Mouse (Mus musculus) heart, embryonic 16.5 days (tissue): ENCODE data around the gene Nudt6. TPM values are rescaled to one million over a fixed set of nuclear protein-coding genes. Genes with fewer than 3 reads are reported as not detected.

Source experiments
- ATAC-seq: fragments of 200-750 bp; cut with Nextera tagmentation; replicated peaks from 2 replicates; pipeline ENCODE4 v1.8.0; 2017; ENCODE audit warnings: moderate number of reproducible peaks; ENCODE audit not compliant: insufficient read depth, low FRiP score; ENCODE audit errors: extremely low read depth
- H3K27ac ChIP-seq: fragments of 300-500 bp; sonication (generic); 2 replicates; pipeline ENCODE4 v1.5.1; 2014; ENCODE audit warnings: mild to moderate bottlenecking, low read length, control low read depth, moderate library complexity
- H3K27me3 ChIP-seq: fragments of 300-500 bp; sonication (generic); 2 replicates; pipeline ENCODE4 v1.6.1; 2014; ENCODE audit warnings: low read length, mixed read lengths; ENCODE audit not compliant: control insufficient read depth, insufficient read depth
- H3K36me3 ChIP-seq: fragments of 300-500 bp; sonication (generic); 2 replicates; pipeline ENCODE4 v1.6.1; 2014; ENCODE audit not compliant: control insufficient read depth, insufficient read depth
- H3K4me1 ChIP-seq: fragments of 300-500 bp; sonication (generic); 2 replicates; pipeline ENCODE4 v1.6.1; 2014; ENCODE audit warnings: low read length, mixed read lengths; ENCODE audit not compliant: control insufficient read depth, insufficient read depth
- H3K4me2 ChIP-seq: fragments of 300-500 bp; sonication (generic); 2 replicates; pipeline ENCODE4 v1.6.1; 2014; ENCODE audit warnings: low read depth, mild to moderate bottlenecking, control low read depth, low read length
- H3K4me3 ChIP-seq: fragments of 300-500 bp; sonication (generic); 2 replicates; pipeline ENCODE4 v1.5.1; 2014; ENCODE audit warnings: mild to moderate bottlenecking, control low read depth, low read length
- H3K9ac ChIP-seq: fragments of 300-500 bp; sonication (generic); 2 replicates; pipeline ENCODE4 v1.6.1; 2014; ENCODE audit warnings: low read length, control low read depth
- H3K9me3 ChIP-seq: fragments of 300-500 bp; sonication (generic); replicated peaks from 2 replicates; pipeline ENCODE4 v1.6.1; 2016; ENCODE audit warnings: low read length; ENCODE audit not compliant: control insufficient read depth
- WGBS: fragments of 180-500 bp; shearing (Covaris S2); extraction: QIAGEN DNeasy Blood & Tissue Kit; methylation state at CpG from one replicate; pipeline ENCODE4 v1.1.7; 2014; 5-methylcytosine and 5-hydroxymethylcytosine counted together
- polyA plus RNA-seq: library from polyadenylated mRNA; unstranded; fragments of >200 nt; fragmentation: Nextera tagmentation; extraction: Ambion mirVana; gene quantifications from 2 replicates; pipeline ENCODE4 v1.2.1, GENCODE M21; 2015

The Nudt6 gene
- polyA plus RNA-seq: 13.8 and 14.7 TPM in 2 replicates

GRCm38 (mm10) chr3:37420072-37420471 lies at the start of gene Nudt6:
Gene Nudt6 (minus strand): TSS chr3:37420211.
- Histone ChIP-seq H3K9me3 (no peaks in the 10 kb centered on the region), H3K27me3 (no peaks in the 10 kb centered on the region), H3K36me3 (no peaks in the 10 kb centered on the region), H3K9ac (peak within 1 kb of the TSS; percentile 91), H3K4me1 (peaks cover 18% of the 10 kb centered on the region), H3K27ac (peak within 1 kb of the TSS; percentile 97), H3K4me2 (peak within 1 kb of the TSS; percentile 96), H3K4me3 (peak within 1 kb of the TSS; percentile 96)
- ATAC-seq: peak; percentile 80
- WGBS: under 1% methylated on average over 50 of the region's 50 CpGs

DNA sequence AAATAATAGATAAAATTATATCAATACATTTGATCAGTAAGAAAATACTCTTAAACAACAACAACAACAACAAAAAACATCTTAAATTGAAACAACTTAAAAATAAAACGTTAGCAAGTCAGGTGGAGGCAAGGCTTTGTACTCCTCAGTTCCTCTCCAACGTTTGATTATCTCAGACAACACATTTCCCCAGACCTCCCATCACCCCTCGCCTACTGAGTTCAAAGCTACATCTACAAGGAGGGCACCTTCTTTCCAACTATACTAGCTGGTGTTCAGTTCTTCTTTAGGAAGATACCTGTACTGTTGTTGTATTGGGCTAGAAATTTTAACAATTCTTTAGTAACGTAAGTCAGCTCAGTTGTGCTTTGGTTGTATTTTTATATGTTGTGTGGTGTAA lies 49.3 kb upstream of the Nudt6 start:
- H3K27ac ChIP-seq: no peak overlapping the region
- H3K36me3 ChIP-seq: no peaks in the 10 kb centered on the region
- no peaks in the 10 kb centered on the region for H3K27me3 ChIP-seq
- no peak for ATAC-seq
- H3K4me2 ChIP-seq: no peak overlapping the region
- 78% methylated on average over 4 of the region's 4 CpGs for WGBS
- H3K4me1 ChIP-seq: no peaks in the 10 kb centered on the region
- no peak overlapping the region for H3K4me3 ChIP-seq
- H3K9me3 ChIP-seq: no peaks in the 10 kb centered on the region
- no peak overlapping the region for H3K9ac ChIP-seq

- no peak overlapping the region for H3K27ac ChIP-seq
- H3K4me1 ChIP-seq: no peaks in the 10 kb centered on the region
- 88% methylated on average over 2 of the region's 2 CpGs for WGBS
- ATAC-seq: no peak
- H3K27me3 ChIP-seq: no peaks in the 10 kb centered on the region
- no peak overlapping the region for H3K4me3 ChIP-seq
- no peaks in the 10 kb centered on the region for H3K36me3 ChIP-seq
- H3K9ac ChIP-seq: no peak overlapping the region
- H3K9me3 ChIP-seq: no peaks in the 10 kb centered on the region
- no peak overlapping the region for H3K4me2 ChIP-seq
These were observed 48.2 kb upstream of the Nudt6 start for GRCm38 (mm10) chr3:37468170-37468569.

DNA sequence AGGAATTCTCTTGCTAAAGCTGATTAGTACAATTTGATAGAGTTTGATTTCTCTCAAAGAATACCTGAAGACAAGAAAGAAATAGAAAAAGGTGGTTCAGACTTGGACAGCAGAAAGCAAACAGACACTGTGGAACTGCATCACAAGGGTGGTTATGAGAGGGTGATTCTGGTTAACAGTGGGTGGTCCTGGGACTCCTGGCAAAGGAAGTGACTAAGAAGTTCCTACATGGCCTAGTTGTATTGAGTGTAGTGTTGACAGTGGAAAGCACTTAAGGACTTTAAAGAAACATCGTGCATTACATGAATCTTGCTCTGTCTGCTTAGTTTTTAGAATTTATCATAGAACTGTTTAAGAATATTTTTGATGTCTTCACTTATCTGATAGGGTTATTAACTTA lies 36.0 kb upstream of the Nudt6 start:
- H3K27ac ChIP-seq: no peak overlapping the region
- H3K4me1 ChIP-seq: no peaks in the 10 kb centered on the region
- 68% methylated on average over 1 of the region's 1 CpGs for WGBS
- H3K9ac ChIP-seq: no peak overlapping the region
- no peaks in the 10 kb centered on the region for H3K9me3 ChIP-seq
- no peaks in the 10 kb centered on the region for H3K27me3 ChIP-seq
- peaks cover 7% of the 10 kb centered on the region; the same call in 1 of the 2 replicates for H3K36me3 ChIP-seq
- H3K4me3 ChIP-seq: no peak overlapping the region
- ATAC-seq: no peak
- H3K4me2 ChIP-seq: no peak overlapping the region

DNA sequence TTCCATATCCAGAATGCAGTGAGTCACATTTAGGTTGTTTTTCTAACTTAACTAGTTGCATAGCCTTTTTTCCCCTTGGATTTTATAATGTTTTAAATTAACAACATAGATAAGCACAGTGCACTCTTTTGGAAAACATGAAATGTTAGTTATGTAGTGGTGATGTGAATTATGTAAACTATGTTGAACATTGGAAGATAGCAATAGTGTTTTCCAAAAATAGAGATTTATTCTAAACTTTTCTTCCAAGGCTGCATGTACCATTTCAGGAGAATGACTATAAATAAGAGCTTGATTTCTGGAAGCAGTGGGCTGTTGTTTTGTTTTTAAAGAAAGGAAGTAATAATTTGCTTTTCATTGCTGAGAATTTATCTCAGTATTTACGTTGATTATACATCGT lies 23.4 kb upstream of the Nudt6 start:
- Histone ChIP-seq H3K9me3 (no peaks in the 10 kb centered on the region), H3K36me3 (peaks cover 10% of the 10 kb centered on the region), H3K27ac (no peak overlapping the region), H3K27me3 (no peaks in the 10 kb centered on the region), H3K4me2 (no peak overlapping the region), H3K9ac (no peak overlapping the region), H3K4me1 (no peaks in the 10 kb centered on the region), H3K4me3 (no peak overlapping the region)
- whole genome bisulfite sequencing: 80% methylated on average over 2 of the region's 2 CpGs
- no peak for ATAC-seq

GRCm38 (mm10) chr3:37439770-37440169 lies 19.8 kb upstream of the Nudt6 start:
- Histone ChIP-seq H3K36me3 (peaks cover 8% of the 10 kb centered on the region), H3K27me3 (no peaks in the 10 kb centered on the region), H3K4me3 (no peak overlapping the region), H3K4me1 (no peaks in the 10 kb centered on the region), H3K9ac (no peak overlapping the region), H3K9me3 (no peaks in the 10 kb centered on the region), H3K4me2 (no peak overlapping the region), H3K27ac (no peak overlapping the region)
- WGBS: 81% methylated on average over 1 of the region's 1 CpGs
- no peak for ATAC-seq

GRCm38 (mm10) chr3:37430359-37430758 lies 10.3 kb upstream of the Nudt6 start:
- no peak overlapping the region for H3K4me3 ChIP-seq
- H3K9me3 ChIP-seq: no peaks in the 10 kb centered on the region
- peaks cover 8% of the 10 kb centered on the region for H3K36me3 ChIP-seq
- no peaks in the 10 kb centered on the region for H3K4me1 ChIP-seq
- ATAC-seq: no peak
- no peak overlapping the region for H3K27ac ChIP-seq
- H3K4me2 ChIP-seq: no peak overlapping the region
- no peak overlapping the region for H3K9ac ChIP-seq
- no peaks in the 10 kb centered on the region for H3K27me3 ChIP-seq

- Histone ChIP-seq H3K27me3 (no peaks in the 10 kb centered on the region), H3K27ac (no peak overlapping the region), H3K4me1 (peaks cover 7% of the 10 kb centered on the region), H3K9ac (no peak overlapping the region), H3K36me3 (peaks cover 8% of the 10 kb centered on the region), H3K4me3 (no peak overlapping the region), H3K9me3 (no peaks in the 10 kb centered on the region), H3K4me2 (no peak overlapping the region)
- 94% methylated on average over 3 of the region's 3 CpGs for WGBS
- no peak for ATAC-seq
These were observed 6.1 kb upstream of the Nudt6 start for GRCm38 (mm10) chr3:37426069-37426468.

DNA sequence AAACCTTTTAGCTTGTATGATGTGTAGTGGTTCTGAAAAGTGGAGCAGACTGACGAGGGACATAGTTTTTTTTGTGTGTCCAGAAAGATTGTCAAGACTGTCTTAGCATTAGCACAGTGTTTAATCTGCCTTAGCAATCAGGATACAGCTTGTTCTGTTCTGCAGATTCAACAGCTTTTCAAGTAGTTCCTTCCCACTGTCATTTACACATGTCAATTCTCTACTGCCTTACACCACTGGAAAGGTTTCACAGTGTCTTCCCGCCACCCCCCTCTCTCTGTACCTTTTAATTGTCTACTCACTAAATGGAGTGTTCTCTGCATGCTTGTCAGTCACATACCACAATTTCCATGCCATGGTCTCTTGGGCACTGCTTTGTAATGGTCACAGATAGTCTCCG lies 1.2 kb upstream of the Nudt6 start:
- Histone ChIP-seq H3K9ac (peak overlapping the region; percentile 84), H3K36me3 (peaks cover 4% of the 10 kb centered on the region), H3K4me3 (peak overlapping the region; percentile 96), H3K4me2 (peak overlapping the region; percentile 96), H3K4me1 (peaks cover 18% of the 10 kb centered on the region), H3K27me3 (no peaks in the 10 kb centered on the region), H3K27ac (no peak overlapping the region), H3K9me3 (no peaks in the 10 kb centered on the region)
- ATAC-seq: no peak
- WGBS: 10% methylated on average over 3 of the region's 3 CpGs

DNA sequence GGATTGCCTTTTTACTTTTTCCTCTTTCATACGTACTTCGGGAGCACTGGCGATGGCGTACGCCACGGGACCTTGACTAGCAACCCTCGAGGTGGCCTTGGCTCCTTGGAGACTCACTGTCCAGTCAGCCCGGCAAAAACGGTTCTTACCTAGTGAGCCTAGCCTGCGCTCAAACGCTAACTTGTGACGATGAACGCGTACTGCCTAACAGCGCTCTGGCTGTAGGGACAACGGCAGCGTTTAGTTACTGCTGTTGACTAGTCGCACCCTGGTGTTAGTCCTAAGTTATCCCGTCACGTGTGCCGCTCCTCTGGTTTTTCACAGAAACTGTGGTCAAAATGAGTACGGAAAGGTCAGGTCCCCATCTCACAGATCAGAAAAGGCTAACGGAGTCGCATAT lies 630 bp upstream of the Nudt6 start:
- Histone ChIP-seq H3K4me3 (peak overlapping the region; percentile 96), H3K27me3 (no peaks in the 10 kb centered on the region), H3K9ac (peak overlapping the region; percentile 84), H3K4me1 (peaks cover 18% of the 10 kb centered on the region), H3K27ac (peak overlapping the region; percentile 90), H3K36me3 (no peaks in the 10 kb centered on the region), H3K4me2 (peak overlapping the region; percentile 96), H3K9me3 (no peaks in the 10 kb centered on the region)
- ATAC-seq: no peak
- WGBS: under 1% methylated on average over 24 of the region's 24 CpGs
